Mouse (Mus musculus) cerebellum, adult 2 months (tissue): Measurements from ENCODE around the gene Nap1l1.

Experiments used
- CTCF ChIP-seq: fragments of 200-500 bp; IDR thresholded peaks from 2 replicates; pipeline ENCODE4 v1.5.1; 2011; ENCODE audit warnings: low read depth, mild to moderate bottlenecking, control low read depth, low read length, moderate library complexity, borderline replicate concordance; ENCODE audit not compliant: insufficient read depth
- POLR2A ChIP-seq: fragments of 200-500 bp; IDR thresholded peaks from 2 replicates; pipeline ENCODE4 v1.6.1; 2011; ENCODE audit warnings: low read length, control low read depth, borderline replicate concordance; ENCODE audit not compliant: insufficient read depth

- TF ChIP-seq POLR2A: no peak
- no peak for TF ChIP-seq CTCF
Measured at GRCm38 (mm10) chr10:111512036-111512568, 39.1 kb downstream of the Nap1l1 start.
